Mouse (Mus musculus): Measurements from ENCODE around the gene Myo1h. TPM values are rescaled to one million over a fixed set of nuclear protein-coding genes. Genes with fewer than 3 reads are reported as not detected.

The Myo1h gene
- polyA plus RNA-seq, 1 experiment from 2014 or later: 1.9 TPM

GRCm38 (mm10) chr5:114379763-114380162 is 90.8 kb downstream of the Myo1h start:
- Histone ChIP-seq H3K27me3 (no peaks in the 10 kb centered on the region), H3K36me3 (peaks cover 23% of the 10 kb centered on the region), H3K4me1 (peaks cover 42% of the 10 kb centered on the region), H3K27ac (peak overlapping the region; percentile 94), H3K9me3 (no peaks in the 10 kb centered on the region), H3K4me2 (replicated peaks) (peak overlapping the region; percentile 88), H3K9ac (peak overlapping the region; percentile 95), H3K4me3 (peak overlapping the region; percentile 89)
- ATAC-seq (ENCODE audit: insufficient number of reproducible peaks, insufficient read depth, low FRiP score, low TSS enrichment): peak; percentile 48
- WGBS: under 1% methylated on average over 20 of the region's 20 CpGs

GRCm38 (mm10) chr5:114380209-114381012 is 91.4 kb downstream of the Myo1h start, which contains the start of the genes Kctd10 and Ube3b:
Gene Kctd10, minus strand, starts transcription at chr5:114380508.
Gene Ube3b, plus strand, starts transcription at chr5:114380607.
- Histone ChIP-seq H3K9me3 (no peaks in the 10 kb centered on the region), H3K36me3 (peaks cover 23% of the 10 kb centered on the region), H3K27me3 (no peaks in the 10 kb centered on the region), H3K9ac (peak within 1 kb of the TSS; percentile 95), H3K4me1 (peaks cover 42% of the 10 kb centered on the region), H3K27ac (peak within 1 kb of the TSS; percentile 94), H3K4me3 (peak within 1 kb of the TSS; percentile 89), H3K4me2 (replicated peaks) (peak within 1 kb of the TSS; percentile 88)
- under 1% methylated on average over 74 of the region's 74 CpGs for WGBS
- peak; percentile 87 for ATAC-seq (ENCODE audit: insufficient number of reproducible peaks, insufficient read depth, low FRiP score, low TSS enrichment)

GRCm38 (mm10) chr5:114381013-114381351 is 92.0 kb downstream of the Myo1h start:
- Histone ChIP-seq H3K4me2 (replicated peaks) (peak overlapping the region; percentile 88), H3K27me3 (no peaks in the 10 kb centered on the region), H3K9ac (peak overlapping the region; percentile 95), H3K27ac (peak overlapping the region; percentile 94), H3K9me3 (no peaks in the 10 kb centered on the region), H3K4me1 (peaks cover 42% of the 10 kb centered on the region), H3K36me3 (peaks cover 25% of the 10 kb centered on the region), H3K4me3 (peak overlapping the region; percentile 89)
- no peak for ATAC-seq (ENCODE audit: insufficient number of reproducible peaks, insufficient read depth, low FRiP score, low TSS enrichment)
- WGBS: under 1% methylated on average over 18 of the region's 18 CpGs

- no peaks in the 10 kb centered on the region for H3K27me3 ChIP-seq
- H3K9ac ChIP-seq: no peak overlapping the region
- peaks cover 26% of the 10 kb centered on the region for H3K4me1 ChIP-seq
- peaks cover 45% of the 10 kb centered on the region for H3K36me3 ChIP-seq
- no peaks in the 10 kb centered on the region for H3K9me3 ChIP-seq
- no peak overlapping the region for H3K27ac ChIP-seq
- ATAC-seq (ENCODE audit: insufficient number of reproducible peaks, insufficient read depth, low FRiP score, low TSS enrichment): no peak
- 81% methylated on average over 9 of the region's 9 CpGs for WGBS
- H3K4me2 ChIP-seq (replicated peaks): no peak overlapping the region
- no peak overlapping the region for H3K4me3 ChIP-seq
Measured at GRCm38 (mm10) chr5:114383184-114383904, 94.4 kb downstream of the Myo1h start.

- Histone ChIP-seq H3K9me3 (no peaks in the 10 kb centered on the region), H3K4me3 (no peak overlapping the region), H3K9ac (no peak overlapping the region), H3K4me1 (peaks cover 15% of the 10 kb centered on the region), H3K27me3 (no peaks in the 10 kb centered on the region), H3K36me3 (peaks cover 56% of the 10 kb centered on the region), H3K27ac (no peak overlapping the region), H3K4me2 (replicated peaks) (no peak overlapping the region)
- 87% methylated on average over 8 of the region's 8 CpGs for WGBS
- ATAC-seq (ENCODE audit: insufficient number of reproducible peaks, insufficient read depth, low FRiP score, low TSS enrichment): no peak
Measured at GRCm38 (mm10) chr5:114384448-114384847, 95.5 kb downstream of the Myo1h start.

GRCm38 (mm10) chr5:114393169-114393568 is 104.2 kb downstream of the Myo1h start:
- no peak overlapping the region for H3K4me2 ChIP-seq (replicated peaks)
- no peaks in the 10 kb centered on the region for H3K9me3 ChIP-seq
- WGBS: 85% methylated on average over 9 of the region's 9 CpGs
- H3K4me3 ChIP-seq: no peak overlapping the region
- peaks cover 96% of the 10 kb centered on the region for H3K36me3 ChIP-seq
- ATAC-seq (ENCODE audit: insufficient number of reproducible peaks, insufficient read depth, low FRiP score, low TSS enrichment): no peak
- no peak overlapping the region for H3K27ac ChIP-seq
- H3K27me3 ChIP-seq: no peaks in the 10 kb centered on the region
- H3K9ac ChIP-seq: no peak overlapping the region
- no peaks in the 10 kb centered on the region for H3K4me1 ChIP-seq

- 91% methylated on average over 14 of the region's 14 CpGs for WGBS
- H3K9me3 ChIP-seq: no peaks in the 10 kb centered on the region
- no peaks in the 10 kb centered on the region for H3K27me3 ChIP-seq
- no peak overlapping the region for H3K9ac ChIP-seq
- no peaks in the 10 kb centered on the region for H3K4me1 ChIP-seq
- no peak overlapping the region for H3K27ac ChIP-seq
- H3K36me3 ChIP-seq: peaks cover 99% of the 10 kb centered on the region
- no peak for ATAC-seq (ENCODE audit: insufficient number of reproducible peaks, insufficient read depth, low FRiP score, low TSS enrichment)
- H3K4me2 ChIP-seq (replicated peaks): no peak overlapping the region
- H3K4me3 ChIP-seq: no peak overlapping the region
Measured at GRCm38 (mm10) chr5:114406592-114406991, 117.6 kb downstream of the Myo1h start.

- Histone ChIP-seq H3K4me1 (no peaks in the 10 kb centered on the region), H3K9me3 (no peaks in the 10 kb centered on the region), H3K27me3 (no peaks in the 10 kb centered on the region), H3K4me2 (replicated peaks) (no peak overlapping the region), H3K9ac (no peak overlapping the region), H3K27ac (no peak overlapping the region), H3K4me3 (no peak overlapping the region), H3K36me3 (peaks cover 99% of the 10 kb centered on the region)
- no peak for ATAC-seq (ENCODE audit: insufficient number of reproducible peaks, insufficient read depth, low FRiP score, low TSS enrichment)
- WGBS: 89% methylated on average over 10 of the region's 10 CpGs
Measured at GRCm38 (mm10) chr5:114407269-114407668, 118.3 kb downstream of the Myo1h start.

GRCm38 (mm10) chr5:114407810-114408209 is 118.8 kb downstream of the Myo1h start:
- no peak for ATAC-seq (ENCODE audit: insufficient number of reproducible peaks, insufficient read depth, low FRiP score, low TSS enrichment)
- Histone ChIP-seq H3K9me3 (no peaks in the 10 kb centered on the region), H3K36me3 (peaks cover 99% of the 10 kb centered on the region)

GRCm38 (mm10) chr5:114408846-114409245 is 119.9 kb downstream of the Myo1h start:
- Histone ChIP-seq H3K4me1 (no peaks in the 10 kb centered on the region), H3K9ac (no peak overlapping the region), H3K27me3 (no peaks in the 10 kb centered on the region), H3K4me3 (no peak overlapping the region), H3K9me3 (no peaks in the 10 kb centered on the region), H3K4me2 (replicated peaks) (no peak overlapping the region), H3K36me3 (peaks cover 98% of the 10 kb centered on the region), H3K27ac (no peak overlapping the region)
- ATAC-seq (ENCODE audit: insufficient number of reproducible peaks, insufficient read depth, low FRiP score, low TSS enrichment): no peak
- WGBS: 87% methylated on average over 11 of the region's 11 CpGs

More at GRCm38 (mm10) chr5:114407810-114408209, 118.8 kb downstream of the Myo1h start:
- H3K4me3 ChIP-seq: no peak overlapping the region
- H3K4me1 ChIP-seq: no peaks in the 10 kb centered on the region
- 89% methylated on average over 9 of the region's 9 CpGs for WGBS
- no peak overlapping the region for H3K9ac ChIP-seq
- no peak overlapping the region for H3K27ac ChIP-seq
- H3K4me2 ChIP-seq (replicated peaks): no peak overlapping the region
- no peaks in the 10 kb centered on the region for H3K27me3 ChIP-seq

GRCm38 (mm10) chr5:114410429-114410828 is 121.5 kb downstream of the Myo1h start:
- Histone ChIP-seq H3K27ac (no peak overlapping the region), H3K4me1 (no peaks in the 10 kb centered on the region), H3K27me3 (no peaks in the 10 kb centered on the region), H3K4me2 (replicated peaks) (no peak overlapping the region), H3K4me3 (no peak overlapping the region), H3K9ac (no peak overlapping the region), H3K9me3 (no peaks in the 10 kb centered on the region), H3K36me3 (peaks cover 98% of the 10 kb centered on the region)
- 91% methylated on average over 13 of the region's 13 CpGs for WGBS
- ATAC-seq (ENCODE audit: insufficient number of reproducible peaks, insufficient read depth, low FRiP score, low TSS enrichment): no peak

All from embryonic facial prominence, embryonic 12.5 days (tissue).